Mouse (Mus musculus): ENCODE measurements at regions not wholly inside any gene's neighbourhood (a gene's known extent, or its start where the extent isn't known, plus 50 kb on each side); places are given as distances from the start of the nearest gene placed in this dataset.

DNA sequence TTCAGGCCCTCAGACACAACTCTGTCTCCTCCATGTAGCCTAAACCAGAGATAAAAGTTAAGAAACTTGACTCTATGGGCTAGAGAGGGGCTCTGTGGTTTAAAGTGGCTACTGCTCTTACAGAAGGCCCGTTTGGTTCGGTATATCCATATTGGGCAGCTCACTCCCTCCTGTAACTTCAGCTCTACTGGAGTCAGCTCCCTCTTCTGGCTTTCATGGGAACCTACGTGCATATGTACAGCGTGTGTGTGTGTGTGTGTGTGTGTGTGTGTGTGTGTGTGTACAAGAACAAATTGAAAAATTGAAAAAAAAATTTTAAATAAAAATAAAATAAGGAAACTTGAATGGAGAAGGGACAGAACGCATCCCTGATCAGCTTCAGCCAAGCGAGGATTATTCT lies 75.1 kb upstream of the Dynlrb2 start:
- H3K27me3 ChIP-seq (ENCODE audit: insufficient read depth, low read length): no peaks in the 10 kb centered on the region; the same call in 1 of the 2 replicates
- H3K27ac ChIP-seq (ENCODE audit: low read depth, low read length): no peak overlapping the region
- H3K36me3 ChIP-seq (ENCODE audit: insufficient read depth): no peaks in the 10 kb centered on the region
- ATAC-seq (no peak), DNase-seq (no peak)
- no peak overlapping the region for H3K4me3 ChIP-seq (ENCODE audit: low read depth, low read length)
- no peaks in the 10 kb centered on the region for H3K9me3 ChIP-seq (ENCODE audit: low read length)
- TF ChIP-seq CTCF (IDR thresholded peaks at IDR 0.05; ENCODE audit: low read depth): peak; percentile 39; the same call in 1 of the 2 replicates
- H3K4me1 ChIP-seq (ENCODE audit: insufficient read depth): no peaks in the 10 kb centered on the region
- WGBS: 74% methylated on average over 6 of the region's 6 CpGs
- no peak overlapping the region for H3K4me2 ChIP-seq (ENCODE audit: low read depth)
- no peak overlapping the region for H3K9ac ChIP-seq

- TF ChIP-seq CTCF (IDR thresholded peaks at IDR 0.05; ENCODE audit: low read depth): no peak
- ATAC-seq: no peak
- WGBS: 83% methylated on average over 6 of the region's 6 CpGs
- H3K4me3 ChIP-seq (ENCODE audit: low read depth, low read length): no peak overlapping the region
- no peaks in the 10 kb centered on the region for H3K36me3 ChIP-seq (ENCODE audit: insufficient read depth)
- H3K4me2 ChIP-seq (ENCODE audit: low read depth): no peak overlapping the region
- no peaks in the 10 kb centered on the region for H3K27me3 ChIP-seq (ENCODE audit: insufficient read depth, low read length)
- no peaks in the 10 kb centered on the region for H3K4me1 ChIP-seq (ENCODE audit: insufficient read depth)
- DNase-seq: no peak
- H3K27ac ChIP-seq (ENCODE audit: low read depth, low read length): no peak overlapping the region
- H3K9me3 ChIP-seq (ENCODE audit: low read length): no peaks in the 10 kb centered on the region
- no peak overlapping the region for H3K9ac ChIP-seq
Observed at GRCm38 (mm10) chr8:116422826-116423225, 81.9 kb upstream of the Dynlrb2 start.

DNA sequence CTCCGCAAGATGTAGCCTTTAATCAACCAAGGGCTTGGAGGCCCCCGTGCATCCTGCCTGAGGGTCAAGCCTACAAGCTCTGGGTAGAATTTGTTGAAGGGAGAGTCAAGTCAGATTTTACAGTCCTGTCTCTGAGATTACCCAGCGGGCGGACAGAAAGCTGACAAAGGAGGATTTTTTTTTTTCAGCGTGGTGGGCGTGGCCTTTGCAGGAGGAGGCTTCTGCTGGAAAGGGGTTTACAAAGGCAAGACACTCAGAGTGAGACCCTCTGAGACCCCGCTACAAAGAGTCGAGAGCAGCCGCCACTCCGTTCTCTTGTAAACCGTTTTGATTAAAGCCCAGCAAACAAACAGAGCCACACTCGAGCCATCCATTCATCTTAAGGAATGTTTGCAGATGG lies 92.1 kb upstream of the Dynlrb2 start:
- WGBS: 18% methylated on average over 12 of the region's 12 CpGs

GRCm38 (mm10) chr8:116410041-116410440 lies 94.7 kb upstream of the Dynlrb2 start:
- no peak overlapping the region for H3K27ac ChIP-seq (ENCODE audit: low read depth, low read length)
- 83% methylated on average over 5 of the region's 5 CpGs for WGBS
- TF ChIP-seq CTCF (IDR thresholded peaks at IDR 0.05; ENCODE audit: low read depth): no peak
- no peaks in the 10 kb centered on the region for H3K9me3 ChIP-seq (ENCODE audit: low read length)
- no peak overlapping the region for H3K4me3 ChIP-seq (ENCODE audit: low read depth, low read length)
- no peaks in the 10 kb centered on the region for H3K4me1 ChIP-seq (ENCODE audit: insufficient read depth)
- H3K27me3 ChIP-seq (ENCODE audit: insufficient read depth, low read length): no peaks in the 10 kb centered on the region
- no peak overlapping the region for H3K9ac ChIP-seq
- ATAC-seq (no peak), DNase-seq (no peak)
- H3K4me2 ChIP-seq (ENCODE audit: low read depth): no peak overlapping the region
- H3K36me3 ChIP-seq (ENCODE audit: insufficient read depth): no peaks in the 10 kb centered on the region

More for the DNA sequence above, 92.1 kb upstream of the Dynlrb2 start:
- Histone ChIP-seq H3K4me2 (ENCODE audit: low read depth) (no peak overlapping the region), H3K36me3 (ENCODE audit: insufficient read depth) (no peaks in the 10 kb centered on the region), H3K9me3 (ENCODE audit: low read length) (no peaks in the 10 kb centered on the region), H3K27me3 (ENCODE audit: insufficient read depth, low read length) (no peaks in the 10 kb centered on the region), H3K4me3 (ENCODE audit: low read depth, low read length) (no peak overlapping the region), H3K4me1 (ENCODE audit: insufficient read depth) (no peaks in the 10 kb centered on the region), H3K9ac (no peak overlapping the region), H3K27ac (ENCODE audit: low read depth, low read length) (no peak overlapping the region)
- TF ChIP-seq CTCF (IDR thresholded peaks at IDR 0.05; ENCODE audit: low read depth): no peak
- DNase-seq (no peak), ATAC-seq (no peak)

GRCm38 (mm10) chr8:116409011-116409410 lies 95.8 kb upstream of the Dynlrb2 start:
- WGBS: 89% methylated on average over 6 of the region's 6 CpGs
- ATAC-seq (no peak), DNase-seq (no peak)
- Histone ChIP-seq H3K36me3 (ENCODE audit: insufficient read depth) (no peaks in the 10 kb centered on the region), H3K27ac (ENCODE audit: low read depth, low read length) (no peak overlapping the region), H3K4me3 (ENCODE audit: low read depth, low read length) (no peak overlapping the region), H3K9me3 (ENCODE audit: low read length) (no peaks in the 10 kb centered on the region), H3K4me1 (ENCODE audit: insufficient read depth) (no peaks in the 10 kb centered on the region), H3K9ac (no peak overlapping the region), H3K27me3 (ENCODE audit: insufficient read depth, low read length) (no peaks in the 10 kb centered on the region), H3K4me2 (ENCODE audit: low read depth) (no peak overlapping the region)
- no peak for TF ChIP-seq CTCF (IDR thresholded peaks at IDR 0.05; ENCODE audit: low read depth)

GRCm38 (mm10) chr8:116404571-116404970 lies 100.2 kb upstream of the Dynlrb2 start:
- Histone ChIP-seq H3K36me3 (ENCODE audit: insufficient read depth) (no peaks in the 10 kb centered on the region), H3K27ac (ENCODE audit: low read depth, low read length) (no peak overlapping the region), H3K9me3 (ENCODE audit: low read length) (no peaks in the 10 kb centered on the region), H3K4me3 (ENCODE audit: low read depth, low read length) (no peak overlapping the region), H3K9ac (no peak overlapping the region), H3K27me3 (ENCODE audit: insufficient read depth, low read length) (no peaks in the 10 kb centered on the region), H3K4me2 (ENCODE audit: low read depth) (no peak overlapping the region), H3K4me1 (ENCODE audit: insufficient read depth) (no peaks in the 10 kb centered on the region)
- no peak for ATAC-seq
- TF ChIP-seq CTCF (IDR thresholded peaks at IDR 0.05; ENCODE audit: low read depth): no peak
- no peak for DNase-seq

DNA sequence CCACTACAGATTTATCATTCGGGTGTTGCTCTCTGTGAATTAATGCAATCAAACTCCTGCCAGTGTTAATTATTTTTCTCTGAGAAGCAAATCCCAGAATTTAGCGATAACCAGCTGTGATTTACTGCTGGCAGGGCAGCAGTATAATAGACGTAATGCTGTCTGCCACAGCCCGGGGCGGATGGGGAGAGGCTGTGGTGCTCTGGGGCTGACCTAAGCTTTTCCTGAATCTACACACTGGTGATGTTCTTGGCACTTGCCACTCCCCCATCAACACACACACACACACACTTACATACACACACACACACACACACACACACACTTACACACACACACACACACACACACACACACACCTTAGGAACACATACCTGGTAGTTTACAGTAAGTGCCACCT lies 101.4 kb upstream of the Dynlrb2 start:
- Histone ChIP-seq H3K9ac (no peak overlapping the region), H3K27me3 (ENCODE audit: insufficient read depth, low read length) (no peaks in the 10 kb centered on the region), H3K4me1 (ENCODE audit: insufficient read depth) (no peaks in the 10 kb centered on the region), H3K9me3 (ENCODE audit: low read length) (no peaks in the 10 kb centered on the region), H3K4me2 (ENCODE audit: low read depth) (no peak overlapping the region), H3K27ac (ENCODE audit: low read depth, low read length) (no peak overlapping the region), H3K4me3 (ENCODE audit: low read depth, low read length) (no peak overlapping the region), H3K36me3 (ENCODE audit: insufficient read depth) (no peaks in the 10 kb centered on the region)
- no peak for ATAC-seq
- no peak for TF ChIP-seq CTCF (IDR thresholded peaks at IDR 0.05; ENCODE audit: low read depth)
- WGBS: 46% methylated on average over 5 of the region's 5 CpGs
- DNase-seq: no peak

DNA sequence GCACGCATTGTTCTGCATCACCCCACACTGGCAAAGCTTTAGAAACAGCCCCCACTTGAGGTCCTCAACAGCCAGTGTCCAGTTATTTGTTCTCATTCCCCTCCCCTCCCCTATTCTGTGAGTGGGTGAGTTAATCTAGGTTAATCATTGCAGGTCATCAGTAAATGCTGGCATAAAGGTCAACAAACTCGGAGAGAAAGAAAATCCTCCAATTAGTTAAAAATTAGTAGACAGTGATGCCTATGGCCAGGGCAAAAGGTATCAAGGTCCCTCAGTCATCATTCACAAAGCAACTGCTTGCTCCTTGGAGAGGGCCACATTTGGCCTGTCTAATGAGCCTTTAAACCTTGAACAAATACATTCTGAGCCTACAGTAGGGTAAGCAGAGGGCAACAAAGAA lies 105.3 kb upstream of the Dynlrb2 start:
- WGBS: 58% methylated on average over 2 of the region's 2 CpGs
- TF ChIP-seq CTCF (IDR thresholded peaks at IDR 0.05; ENCODE audit: low read depth): no peak
- 0 out of 2 replicates have a peak, but pooled peaks cover 5% of the 10 kb centered on the region for H3K9me3 ChIP-seq (ENCODE audit: low read length)
- no peak overlapping the region for H3K4me3 ChIP-seq (ENCODE audit: low read depth, low read length)
- H3K4me2 ChIP-seq (ENCODE audit: low read depth): no peak overlapping the region
- H3K4me1 ChIP-seq (ENCODE audit: insufficient read depth): no peaks in the 10 kb centered on the region
- no peak overlapping the region for H3K9ac ChIP-seq
- H3K36me3 ChIP-seq (ENCODE audit: insufficient read depth): no peaks in the 10 kb centered on the region
- H3K27ac ChIP-seq (ENCODE audit: low read depth, low read length): no peak overlapping the region
- no peaks in the 10 kb centered on the region for H3K27me3 ChIP-seq (ENCODE audit: insufficient read depth, low read length)
- DNase-seq (no peak), ATAC-seq (no peak)

Measured in forebrain, postnatal 0 days (tissue).